Mouse (Mus musculus): ENCODE results near the gene Nlrx1. TPM values are rescaled to one million over a fixed set of nuclear protein-coding genes. Genes with fewer than 3 reads are reported as not detected.

Gene Nlrx1
- total and polyA plus RNA-seq, 3 experiments, result 8.8 to 15.4 (median 10.9) TPM

DNA sequence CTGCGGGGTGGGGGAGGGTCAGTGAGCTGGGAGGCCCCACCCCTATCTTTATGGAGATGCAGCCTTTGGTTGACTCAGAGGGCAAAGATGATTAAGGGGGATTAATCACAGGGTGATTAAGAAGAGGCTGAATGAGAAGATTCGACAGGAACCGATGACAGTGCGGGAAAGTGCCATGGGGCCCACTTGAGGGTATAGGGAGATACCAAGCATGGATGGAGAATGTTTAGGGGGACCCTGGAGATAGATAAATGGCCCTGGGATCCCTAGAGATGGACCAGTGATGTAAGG lies 45.8 kb upstream of the Nlrx1 start:
- no peak for TF ChIP-seq SIN3A (IDR thresholded peaks at IDR 0.05; ENCODE audit: low read length)
- no peak for TF ChIP-seq ZC3H11A (IDR thresholded peaks at IDR 0.05; ENCODE audit: low read depth, low read length)
- no peak for TF ChIP-seq ZKSCAN1 (IDR thresholded peaks at IDR 0.05; ENCODE audit: borderline replicate concordance, low read depth, low read length)
- H3K4me3 ChIP-seq (replicated peaks in 1 of 3; ENCODE audit: low read depth in 2 of 3, low read length in 2 of 3, poor library complexity in 1 of 3), result no peak overlapping the region

DNA sequence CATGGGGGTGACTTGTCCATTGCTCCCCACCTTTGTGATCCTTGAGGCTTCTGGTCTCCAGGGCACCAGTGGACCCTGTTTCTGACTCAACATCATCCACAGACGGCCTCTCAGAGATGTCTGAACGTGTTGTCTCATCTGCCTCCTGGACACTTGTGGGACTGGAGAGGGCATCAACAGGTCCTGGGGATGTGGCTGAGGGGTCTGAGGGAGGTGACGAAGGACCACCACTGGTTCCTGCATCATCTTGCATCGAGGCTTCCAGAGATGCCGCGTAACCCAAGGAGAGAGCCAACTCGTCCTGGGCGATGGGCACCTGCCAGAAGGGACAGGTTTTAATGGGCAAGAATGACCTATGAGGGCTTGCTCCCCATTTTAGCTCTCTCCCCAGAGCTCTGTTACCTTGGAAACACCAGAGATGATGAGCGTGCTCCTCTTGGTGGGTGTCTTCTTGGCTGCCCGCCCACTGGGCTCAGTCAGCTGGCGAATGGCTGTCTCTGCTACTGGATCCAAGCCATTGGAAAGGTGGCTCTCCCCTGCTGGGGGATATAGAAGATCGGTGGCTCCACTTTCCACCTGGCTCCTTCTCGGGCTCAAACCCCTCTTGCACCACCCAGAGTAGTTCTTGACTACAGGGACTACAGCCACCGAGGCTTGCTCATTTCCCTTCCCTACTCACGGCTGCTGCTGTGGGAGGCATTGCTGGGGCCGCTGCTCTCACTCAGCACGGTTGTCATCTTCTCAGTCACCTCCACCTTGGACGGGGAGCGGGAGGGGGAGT lies 45.3 kb upstream of the Nlrx1 start:
- H3K36me3 ChIP-seq (replicated peaks in 1 of 2; ENCODE audit: control insufficient read depth in 1 of 2, insufficient read depth in 1 of 2, low read length in 1 of 2), result peaks cover 33 to 73% of the 10 kb centered on the region in 2 experiments

More for the DNA sequence above, 45.8 kb upstream of the Nlrx1 start:
- no peak for DNase-seq (ENCODE audit: extremely low read depth)
- Histone ChIP-seq H3K9me3 (replicated peaks; ENCODE audit: low read length) (no peaks in the 10 kb centered on the region), H3K79me2 (replicated peaks; ENCODE audit: control insufficient read depth, extremely low read depth, insufficient read depth, poor library complexity, severe bottlenecking) (no peaks in the 10 kb centered on the region), H3K4me2 (ENCODE audit: insufficient read depth, low read depth, poor library complexity, severe bottlenecking) (no peak overlapping the region), H3K27ac (ENCODE audit: insufficient read depth, low read depth) (no peak overlapping the region), H3K9ac (ENCODE audit: insufficient read depth, low read depth) (no peak overlapping the region), H3K4me1 (ENCODE audit: control insufficient read depth in 1 of 2, insufficient read depth in 2 of 2) (peaks cover 4 to 27% of the 10 kb centered on the region in 2 experiments; a peak in 3 of 4 replicates), H3K36me3 (replicated peaks in 1 of 2; ENCODE audit: control insufficient read depth in 1 of 2, insufficient read depth in 1 of 2, low read length in 1 of 2) (peaks cover 33 to 73% of the 10 kb centered on the region in 2 experiments), H3K27me3 (replicated peaks) (no peaks in the 10 kb centered on the region)
- dilution Hi-C loops (cut with MboI; ENCODE audit: extremely low pct_ligation_motif_present, extremely low pct_unique_long_range_greater_than_20kb, low sequenced_read_pairs) (no loop called here), in situ Hi-C loops (cut with MboI; ENCODE audit: low pct_ligation_motif_present, low pct_unique_long_range_greater_than_20kb, low sequenced_read_pairs) (no loop called here)

GRCm38 (mm10) chr9:44311136-44312134 lies 43.0 kb upstream of the Nlrx1 start:
- Histone ChIP-seq H3K36me3 (replicated peaks in 1 of 2; ENCODE audit: control insufficient read depth in 1 of 2, insufficient read depth in 1 of 2, low read length in 1 of 2) (peaks cover 29 to 62% of the 10 kb centered on the region in 2 experiments), H3K27ac (ENCODE audit: insufficient read depth, low read depth) (no peak overlapping the region), H3K9me3 (replicated peaks; ENCODE audit: low read length) (no peaks in the 10 kb centered on the region), H3K4me3 (replicated peaks in 1 of 3; ENCODE audit: low read depth in 2 of 3, low read length in 2 of 3, poor library complexity in 1 of 3) (no peak overlapping the region), H3K4me1 (ENCODE audit: control insufficient read depth in 1 of 2, insufficient read depth in 2 of 2) (peaks cover 0 to 22% of the 10 kb centered on the region in 2 experiments; a peak in 2 of 4 replicates), H3K4me2 (ENCODE audit: insufficient read depth, low read depth, poor library complexity, severe bottlenecking) (no peak overlapping the region), H3K27me3 (replicated peaks) (no peaks in the 10 kb centered on the region), H3K9ac (ENCODE audit: insufficient read depth, low read depth) (no peak overlapping the region), H3K79me2 (replicated peaks; ENCODE audit: control insufficient read depth, extremely low read depth, insufficient read depth, poor library complexity, severe bottlenecking) (no peaks in the 10 kb centered on the region)
- DNase-seq (ENCODE audit: extremely low read depth), result no peak
- in situ Hi-C loops (cut with MboI; ENCODE audit: low pct_ligation_motif_present, low pct_unique_long_range_greater_than_20kb, low sequenced_read_pairs) (no loop called here), dilution Hi-C loops (cut with MboI; ENCODE audit: extremely low pct_ligation_motif_present, extremely low pct_unique_long_range_greater_than_20kb, low sequenced_read_pairs) (no loop called here)
- TF ChIP-seq PAX5 (IDR thresholded peaks at IDR 0.05; ENCODE audit: low read length), result no peak
- TF ChIP-seq TBP (conservative IDR thresholded peaks at IDR 0.05; ENCODE audit: low read depth, low read length), result no peak
- TF ChIP-seq NRF1 (IDR thresholded peaks at IDR 0.05; ENCODE audit: low read depth, low read length), result no peak
- no peak for TF ChIP-seq ELF1 (IDR thresholded peaks at IDR 0.05; ENCODE audit: low read depth, low read length)
- no peak for TF ChIP-seq CTCF (conservative IDR thresholded peaks at IDR 0.05 in 1 of 2, IDR thresholded peaks at IDR 0.05 in 1 of 2; ENCODE audit: low read depth in 2 of 2, low read length in 2 of 2)
- TF ChIP-seq ZMIZ1 (IDR thresholded peaks at IDR 0.05; ENCODE audit: low read depth, low read length), result no peak
- no peak for TF ChIP-seq SIN3A (IDR thresholded peaks at IDR 0.05; ENCODE audit: low read length)
- no peak for TF ChIP-seq ETS1 (conservative IDR thresholded peaks at IDR 0.05; ENCODE audit: low read depth, low read length)
- no peak for TF ChIP-seq EP300 (IDR thresholded peaks at IDR 0.05; ENCODE audit: low read length)
- TF ChIP-seq SMC3 (IDR thresholded peaks at IDR 0.05; ENCODE audit: low read depth, low read length), result no peak
- no peak for TF ChIP-seq ZKSCAN1 (IDR thresholded peaks at IDR 0.05; ENCODE audit: borderline replicate concordance, low read depth, low read length)
- no peak for TF ChIP-seq MXI1 (IDR thresholded peaks at IDR 0.05; ENCODE audit: low read depth, low read length)
- no peak for TF ChIP-seq IRF4 (IDR thresholded peaks at IDR 0.05; ENCODE audit: low read depth, low read length)
- TF ChIP-seq USF1 (IDR thresholded peaks at IDR 0.05; ENCODE audit: low read depth, low read length), result no peak
- no peak for TF ChIP-seq USF2 (conservative IDR thresholded peaks at IDR 0.05; ENCODE audit: low read depth, low read length)
- TF ChIP-seq JUN (IDR thresholded peaks at IDR 0.05; ENCODE audit: insufficient read depth, low read depth, low read length), result no peak

More for the DNA sequence above, 45.3 kb upstream of the Nlrx1 start:
- TF ChIP-seq BHLHE40 (IDR thresholded peaks at IDR 0.05; ENCODE audit: low read depth, low read length) (no peak), PAX5 (IDR thresholded peaks at IDR 0.05; ENCODE audit: low read length) (no peak), ELF1 (IDR thresholded peaks at IDR 0.05; ENCODE audit: low read depth, low read length) (no peak), HCFC1 (IDR thresholded peaks at IDR 0.05; ENCODE audit: low read depth, low read length) (no peak), MYC (IDR thresholded peaks at IDR 0.05; ENCODE audit: low read depth, low read length) (no peak), GABPA (IDR thresholded peaks at IDR 0.05; ENCODE audit: insufficient replicate concordance, low read depth, low read length) (no peak), USF1 (IDR thresholded peaks at IDR 0.05; ENCODE audit: low read depth, low read length) (no peak), CHD1 (IDR thresholded peaks at IDR 0.05; ENCODE audit: low read depth, low read length) (no peak), MEF2A (IDR thresholded peaks at IDR 0.05; ENCODE audit: borderline replicate concordance, low read depth, low read length) (no peak), E2F4 (IDR thresholded peaks at IDR 0.05; ENCODE audit: insufficient replicate concordance, low read depth, low read length) (no peak), NELFE (IDR thresholded peaks at IDR 0.05; ENCODE audit: low read depth, low read length) (no peak), SIN3A (IDR thresholded peaks at IDR 0.05; ENCODE audit: low read length) (no peak), ZKSCAN1 (IDR thresholded peaks at IDR 0.05; ENCODE audit: borderline replicate concordance, low read depth, low read length) (no peak), UBTF (IDR thresholded peaks at IDR 0.05; ENCODE audit: low read depth, low read length) (no peak)
- Histone ChIP-seq H3K79me2 (replicated peaks; ENCODE audit: control insufficient read depth, extremely low read depth, insufficient read depth, poor library complexity, severe bottlenecking) (no peaks in the 10 kb centered on the region), H3K27ac (ENCODE audit: insufficient read depth, low read depth) (no peak overlapping the region), H3K9me3 (replicated peaks; ENCODE audit: low read length) (no peaks in the 10 kb centered on the region), H3K27me3 (replicated peaks) (no peaks in the 10 kb centered on the region), H3K4me3 (replicated peaks in 1 of 3; ENCODE audit: low read depth in 2 of 3, low read length in 2 of 3, poor library complexity in 1 of 3) (no peak overlapping the region), H3K4me1 (ENCODE audit: control insufficient read depth in 1 of 2, insufficient read depth in 2 of 2) (peaks cover 3 to 22% of the 10 kb centered on the region in 2 experiments; a peak in 3 of 4 replicates), H3K4me2 (ENCODE audit: insufficient read depth, low read depth, poor library complexity, severe bottlenecking) (no peak overlapping the region), H3K9ac (ENCODE audit: insufficient read depth, low read depth) (no peak overlapping the region)
- no peak for DNase-seq (ENCODE audit: extremely low read depth)
- in situ Hi-C loops (cut with MboI; ENCODE audit: low pct_ligation_motif_present, low pct_unique_long_range_greater_than_20kb, low sequenced_read_pairs) (no loop called here), dilution Hi-C loops (cut with MboI; ENCODE audit: extremely low pct_ligation_motif_present, extremely low pct_unique_long_range_greater_than_20kb, low sequenced_read_pairs) (no loop called here)

All from CH12.LX (cell line).